Mouse (Mus musculus) T-helper 17 cell (primary cell): Measurements from ENCODE around the gene Rdh11.
"Not testable (repeated sequence)": the region's sequence is repeated elsewhere in the genome, so short reads cannot be mapped to it uniquely, and the experiment has no call there.

Experiments used
- in situ Hi-C, 2 experiments: fragments of 300-600 bp; cut with MboI, MseI; formaldehyde crosslinking; loops; 1 replicate in 1 of 2; 2 replicates in 1 of 2; pipeline ENCODE4 v1.15.1; 2025; ENCODE audit warnings: high pct_unique_total_duplicates in 2 of 2

The Rdh11 gene

GRCm38 (mm10) chr12:79192193-79192592 is at the start of gene Rdh11:
TSS of gene Rdh11 (minus strand) at chr12:79192293.
- in situ Hi-C loops, result loop anchor here in 1 of 2 experiments (5.0 kb wide), 1 partner anchor 105 kb away; the partner anchor contains the start of genes Rad51b and Zfyve26

- in situ Hi-C loops, result no loop called here
Measured at GRCm38 (mm10) chr12:79235485-79236080, 43.5 kb upstream of the Rdh11 start.

- in situ Hi-C loops, result no loop called here
Measured at GRCm38 (mm10) chr12:79217511-79217910, 25.4 kb upstream of the Rdh11 start.

- in situ Hi-C loops, result no loop called here
Measured at GRCm38 (mm10) chr12:79211447-79211846, 19.4 kb upstream of the Rdh11 start.

- in situ Hi-C loops, result no loop called here
Measured at GRCm38 (mm10) chr12:79208703-79209464, 16.8 kb upstream of the Rdh11 start, which contains the start of gene Rdh12. TSS of gene Rdh12 (plus strand) at chr12:79208914.

GRCm38 (mm10) chr12:79201882-79202281 is 9.8 kb upstream of the Rdh11 start:
- in situ Hi-C loops, result no loop called here

GRCm38 (mm10) chr12:79197105-79197504 is 5.0 kb upstream of the Rdh11 start:
- in situ Hi-C loops, result no loop called here

GRCm38 (mm10) chr12:79193441-79193840 is 1.3 kb upstream of the Rdh11 start:
- in situ Hi-C loops, result loop anchor here in 1 of 2 experiments (5.0 kb wide), 1 partner anchor 104 kb away; the partner anchor contains the start of genes Rad51b and Zfyve26

- in situ Hi-C loops, result loop anchor here in 1 of 2 experiments (5.0 kb wide), 1 partner anchor 106 kb away; the partner anchor contains the start of genes Rad51b and Zfyve26
Measured at GRCm38 (mm10) chr12:79191701-79192100, 392 bp downstream of the Rdh11 start.

- in situ Hi-C loops, result loop anchor here in 1 of 2 experiments (5.0 kb wide), 1 partner anchor 106 kb away; the partner anchor contains the start of genes Rad51b and Zfyve26
Measured at GRCm38 (mm10) chr12:79190931-79191673, 991 bp downstream of the Rdh11 start.

GRCm38 (mm10) chr12:79185160-79185559 is 6.9 kb downstream of the Rdh11 start:
- in situ Hi-C loops, result not testable (repeated sequence)

- in situ Hi-C loops, result no loop called here
Measured at GRCm38 (mm10) chr12:79175998-79176397, 16.1 kb downstream of the Rdh11 start.

GRCm38 (mm10) chr12:79173721-79174120 is 18.4 kb downstream of the Rdh11 start:
- in situ Hi-C loops, result no loop called here

- in situ Hi-C loops, result no loop called here
Measured at GRCm38 (mm10) chr12:79172019-79172941, 19.8 kb downstream of the Rdh11 start, which contains the start of gene Vti1b. TSS of gene Vti1b (minus strand) at chr12:79172667.

- in situ Hi-C loops, result no loop called here
Measured at GRCm38 (mm10) chr12:79171269-79171995, 20.7 kb downstream of the Rdh11 start.

GRCm38 (mm10) chr12:79170421-79170820 is 21.7 kb downstream of the Rdh11 start:
- in situ Hi-C loops, result no loop called here

GRCm38 (mm10) chr12:79169173-79169572 is 22.9 kb downstream of the Rdh11 start:
- in situ Hi-C loops, result no loop called here

- in situ Hi-C loops, result no loop called here
Measured at GRCm38 (mm10) chr12:79162876-79163275, 29.2 kb downstream of the Rdh11 start.

- in situ Hi-C loops, result no loop called here
Measured at GRCm38 (mm10) chr12:79149653-79150052, 42.4 kb downstream of the Rdh11 start.

- in situ Hi-C loops, result no loop called here
Measured at GRCm38 (mm10) chr12:79141384-79141783, 50.7 kb downstream of the Rdh11 start.
